Mouse (Mus musculus) midbrain, embryonic 16.5 days (tissue): ENCODE data around the gene Cacna2d4. TPM values are rescaled to one million over a fixed set of nuclear protein-coding genes. Genes with fewer than 3 reads are reported as not detected.

Experiments used
- ATAC-seq: fragments of 200-750 bp; cut with Nextera tagmentation; 2 replicates; pipeline ENCODE4 v1.8.0; 2017; ENCODE audit warnings: moderate TSS enrichment
- H3K27ac ChIP-seq: fragments of 300-500 bp; sonication (generic); 2 replicates; pipeline ENCODE4 v1.5.1; 2014; ENCODE audit warnings: mild to moderate bottlenecking, low read length, mixed read lengths
- H3K27me3 ChIP-seq: fragments of 300-500 bp; sonication (generic); 2 replicates; pipeline ENCODE4 v1.6.1; 2014; ENCODE audit warnings: low read depth, low read length, mixed read lengths; ENCODE audit not compliant: control insufficient read depth, insufficient read depth
- H3K36me3 ChIP-seq: fragments of 300-500 bp; sonication (generic); 2 replicates; pipeline ENCODE4 v1.6.1; 2014; ENCODE audit warnings: mild to moderate bottlenecking, low read length, moderate library complexity, mixed read lengths; ENCODE audit not compliant: control insufficient read depth, insufficient read depth
- H3K4me1 ChIP-seq: fragments of 300-500 bp; sonication (generic); 2 replicates; pipeline ENCODE4 v1.6.1; 2014; ENCODE audit warnings: mild to moderate bottlenecking, low read length, mixed read lengths; ENCODE audit not compliant: control insufficient read depth, insufficient read depth
- H3K4me2 ChIP-seq: fragments of 300-500 bp; sonication (generic); 2 replicates; pipeline ENCODE4 v1.6.1; 2014; ENCODE audit warnings: mild to moderate bottlenecking, low read length, mixed read lengths
- H3K4me3 ChIP-seq: fragments of 300-500 bp; sonication (generic); 2 replicates; pipeline ENCODE4 v1.5.1; 2014; ENCODE audit warnings: low read depth, mild to moderate bottlenecking, low read length, moderate library complexity, mixed read lengths
- H3K9ac ChIP-seq: fragments of 300-500 bp; sonication (generic); 2 replicates; pipeline ENCODE4 v1.6.1; 2014; ENCODE audit warnings: low read depth, low read length, mixed read lengths
- H3K9me3 ChIP-seq: fragments of 300-500 bp; sonication (generic); replicated peaks from 2 replicates; pipeline ENCODE4 v1.6.1; 2014; ENCODE audit warnings: mild to moderate bottlenecking, low read length, mixed read lengths; ENCODE audit not compliant: control insufficient read depth, poor library complexity, severe bottlenecking
- WGBS: fragments of 180-500 bp; shearing (Covaris S2); extraction: QIAGEN DNeasy Blood & Tissue Kit; methylation state at CpG from one replicate; pipeline ENCODE4 v1.1.7; 2014; 5-methylcytosine and 5-hydroxymethylcytosine counted together
- polyA plus RNA-seq: library from polyadenylated mRNA; unstranded; fragments of >200 nt; fragmentation: Nextera tagmentation; extraction: Ambion mirVana; gene quantifications from 2 replicates; pipeline ENCODE4 v1.2.1, GENCODE M21; 2015

The Cacna2d4 gene
- polyA plus RNA-seq, result 0.47 and 0.63 TPM in 2 replicates

DNA sequence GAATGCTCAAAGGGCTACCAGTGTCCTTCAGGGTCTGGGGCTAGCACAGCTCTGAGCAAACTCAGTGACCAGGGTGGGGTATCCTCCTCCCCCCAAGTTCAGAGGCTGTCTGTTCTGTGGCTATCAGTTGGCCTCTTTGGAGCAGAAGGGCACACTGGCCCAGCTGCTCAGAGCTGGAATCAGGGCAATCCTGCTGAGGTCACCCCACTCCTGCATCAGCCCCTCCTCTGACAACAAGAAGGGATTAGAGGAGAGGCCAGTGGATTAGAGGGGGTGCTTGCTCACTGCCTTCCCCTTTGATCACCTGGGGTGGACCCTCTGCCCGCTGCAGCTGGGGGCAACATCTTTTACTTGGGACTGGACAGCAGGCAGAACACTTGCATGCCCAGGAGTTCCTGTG lies at the start of gene Cacna2d4:
TSS of gene Cacna2d4 (plus strand) at position 286 of the 400 bp plus-strand sequence.
- WGBS, result 30% methylated on average over 1 of the region's 1 CpGs
- Histone ChIP-seq H3K9ac (no peak within 1 kb of the TSS), H3K4me2 (no peak within 1 kb of the TSS), H3K9me3 (no peaks in the 10 kb centered on the region), H3K27ac (peak within 1 kb of the TSS; percentile 14; the same call in 1 of the 2 replicates), H3K36me3 (no peaks in the 10 kb centered on the region), H3K4me3 (no peak within 1 kb of the TSS), H3K4me1 (no peaks in the 10 kb centered on the region; the same call in 1 of the 2 replicates), H3K27me3 (no peaks in the 10 kb centered on the region)
- ATAC-seq, result no peak

GRCm38 (mm10) chr6:119186658-119187057 lies 49.7 kb upstream of the Cacna2d4 start:
- ATAC-seq, result no peak; the same call in 1 of the 2 replicates
- 63% methylated on average over 8 of the region's 8 CpGs for WGBS
- no peak overlapping the region for H3K4me3 ChIP-seq
- H3K9me3 ChIP-seq, result no peaks in the 10 kb centered on the region
- no peak overlapping the region for H3K9ac ChIP-seq
- no peaks in the 10 kb centered on the region for H3K4me1 ChIP-seq
- H3K27ac ChIP-seq, result no peak overlapping the region
- H3K36me3 ChIP-seq, result 0 out of 2 replicates have a peak, but pooled peaks cover 5% of the 10 kb centered on the region
- no peaks in the 10 kb centered on the region for H3K27me3 ChIP-seq
- H3K4me2 ChIP-seq, result no peak overlapping the region

DNA sequence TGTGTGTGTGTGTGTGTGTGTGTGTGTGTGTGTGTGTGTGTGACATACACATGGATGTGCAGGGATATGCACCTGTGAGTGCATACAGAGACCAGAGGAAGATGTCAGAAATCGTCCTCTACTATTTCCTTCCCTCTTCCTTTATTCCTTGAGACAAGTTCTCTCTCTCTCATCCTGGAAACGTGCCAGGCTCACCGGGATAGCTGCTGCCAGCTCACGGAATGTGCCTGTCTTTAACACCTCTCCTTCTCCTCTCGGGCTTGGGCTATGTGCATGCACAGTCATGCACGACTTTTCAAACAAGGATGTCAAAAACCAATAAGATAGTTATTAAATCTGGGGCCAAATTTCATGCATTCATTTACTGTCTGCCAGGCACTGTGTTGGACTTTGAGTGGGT lies 48.7 kb upstream of the Cacna2d4 start:
- Histone ChIP-seq H3K27me3 (no peaks in the 10 kb centered on the region), H3K27ac (no peak overlapping the region), H3K9me3 (no peaks in the 10 kb centered on the region), H3K36me3 (peaks cover 5% of the 10 kb centered on the region; the same call in 1 of the 2 replicates), H3K4me1 (no peaks in the 10 kb centered on the region), H3K4me2 (no peak overlapping the region), H3K4me3 (no peak overlapping the region), H3K9ac (no peak overlapping the region)
- 64% methylated on average over 6 of the region's 6 CpGs for WGBS
- ATAC-seq, result no peak

DNA sequence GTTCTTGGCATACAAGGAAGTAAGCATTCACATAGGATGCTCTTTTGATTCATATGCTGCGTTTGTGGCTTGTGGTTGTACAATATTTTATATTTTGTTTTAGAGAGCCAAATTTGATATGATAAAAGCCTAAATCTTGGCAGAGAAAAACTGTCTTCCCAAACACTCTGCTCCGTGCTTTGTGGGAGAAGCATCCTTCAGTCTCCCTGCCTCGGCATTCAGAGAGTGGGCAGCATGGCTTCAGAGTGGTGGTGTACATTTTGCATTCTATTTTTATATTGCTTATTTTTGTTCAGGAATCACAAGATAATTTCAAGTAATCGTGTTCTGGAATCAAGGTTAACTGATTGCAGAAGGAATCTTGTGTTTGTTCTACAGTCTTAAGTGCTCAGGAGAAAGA lies 44.8 kb upstream of the Cacna2d4 start:
- 93% methylated on average over 4 of the region's 4 CpGs for WGBS
- no peaks in the 10 kb centered on the region for H3K4me1 ChIP-seq
- no peaks in the 10 kb centered on the region for H3K9me3 ChIP-seq
- no peak overlapping the region for H3K27ac ChIP-seq
- no peak overlapping the region for H3K9ac ChIP-seq
- H3K27me3 ChIP-seq, result no peaks in the 10 kb centered on the region
- H3K4me2 ChIP-seq, result no peak overlapping the region
- H3K4me3 ChIP-seq, result no peak overlapping the region
- no peaks in the 10 kb centered on the region; the same call in none of the 2 replicates for H3K36me3 ChIP-seq
- no peak for ATAC-seq

- Histone ChIP-seq H3K9me3 (no peaks in the 10 kb centered on the region), H3K36me3 (no peaks in the 10 kb centered on the region; the same call in none of the 2 replicates), H3K4me3 (no peak overlapping the region), H3K9ac (no peak overlapping the region), H3K27me3 (no peaks in the 10 kb centered on the region), H3K27ac (no peak overlapping the region), H3K4me1 (0 out of 2 replicates have a peak, but pooled peaks cover 1% of the 10 kb centered on the region), H3K4me2 (no peak overlapping the region)
- no peak for ATAC-seq
- 94% methylated on average over 14 of the region's 15 CpGs for WGBS
Measured at GRCm38 (mm10) chr6:119193571-119194154, 42.7 kb upstream of the Cacna2d4 start.

- no peaks in the 10 kb centered on the region for H3K9me3 ChIP-seq
- H3K4me1 ChIP-seq, result peaks cover 4% of the 10 kb centered on the region
- no peak overlapping the region for H3K9ac ChIP-seq
- no peaks in the 10 kb centered on the region for H3K27me3 ChIP-seq
- WGBS, result 91% methylated on average over 9 of the region's 9 CpGs
- no peak for ATAC-seq
- no peak overlapping the region for H3K27ac ChIP-seq
- H3K36me3 ChIP-seq, result no peaks in the 10 kb centered on the region; the same call in none of the 2 replicates
- no peak overlapping the region for H3K4me3 ChIP-seq
- no peak overlapping the region for H3K4me2 ChIP-seq
Measured at GRCm38 (mm10) chr6:119194161-119194560, 42.2 kb upstream of the Cacna2d4 start.

DNA sequence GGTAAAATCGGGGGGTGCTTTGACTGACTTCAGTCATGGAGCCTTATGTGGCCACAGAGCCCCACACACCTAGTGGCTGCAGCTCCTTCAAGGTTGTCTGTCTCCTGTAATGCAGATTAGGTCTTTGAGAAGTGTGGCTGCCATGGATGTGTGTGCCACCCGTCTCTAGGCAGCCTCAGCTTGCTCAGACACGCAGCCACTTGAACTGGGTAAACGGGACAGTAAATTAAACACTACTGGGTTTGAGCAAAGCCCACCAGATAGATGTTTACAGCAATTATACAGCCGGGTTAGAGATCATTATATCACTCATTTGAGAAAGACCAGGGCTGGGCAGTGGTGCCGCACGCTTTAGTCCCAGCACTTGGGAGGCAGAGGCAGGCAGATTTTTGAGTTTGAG lies 41.7 kb upstream of the Cacna2d4 start:
- H3K27me3 ChIP-seq, result no peaks in the 10 kb centered on the region
- no peaks in the 10 kb centered on the region; the same call in none of the 2 replicates for H3K36me3 ChIP-seq
- H3K27ac ChIP-seq, result no peak overlapping the region
- no peak for ATAC-seq
- no peaks in the 10 kb centered on the region for H3K9me3 ChIP-seq
- H3K9ac ChIP-seq, result no peak overlapping the region
- H3K4me3 ChIP-seq, result no peak overlapping the region
- H3K4me1 ChIP-seq, result peaks cover 8% of the 10 kb centered on the region
- no peak overlapping the region for H3K4me2 ChIP-seq
- WGBS, result 91% methylated on average over 7 of the region's 7 CpGs

GRCm38 (mm10) chr6:119196382-119197305 lies 39.7 kb upstream of the Cacna2d4 start, which contains the start of gene Cacna1c:
Cacna1c (minus strand) TSS chr6:119196418.
- Histone ChIP-seq H3K4me1 (peaks cover 9% of the 10 kb centered on the region), H3K9me3 (no peaks in the 10 kb centered on the region), H3K36me3 (peaks cover 5% of the 10 kb centered on the region), H3K4me2 (no peak within 1 kb of the TSS), H3K4me3 (no peak within 1 kb of the TSS), H3K9ac (no peak within 1 kb of the TSS), H3K27ac (no peak within 1 kb of the TSS), H3K27me3 (no peaks in the 10 kb centered on the region)
- no peak for ATAC-seq
- 80% methylated on average over 17 of the region's 17 CpGs for WGBS
